Mouse (Mus musculus) embryo, embryonic 10.5 days (tissue): ENCODE results near the gene Tmem266.

Experiments
- DNase-seq: peaks from one replicate; pipeline ENCODE4 v3.0.0-alpha.2; 2015; ENCODE audit warnings: low spot score

Tmem266 gene

DNA sequence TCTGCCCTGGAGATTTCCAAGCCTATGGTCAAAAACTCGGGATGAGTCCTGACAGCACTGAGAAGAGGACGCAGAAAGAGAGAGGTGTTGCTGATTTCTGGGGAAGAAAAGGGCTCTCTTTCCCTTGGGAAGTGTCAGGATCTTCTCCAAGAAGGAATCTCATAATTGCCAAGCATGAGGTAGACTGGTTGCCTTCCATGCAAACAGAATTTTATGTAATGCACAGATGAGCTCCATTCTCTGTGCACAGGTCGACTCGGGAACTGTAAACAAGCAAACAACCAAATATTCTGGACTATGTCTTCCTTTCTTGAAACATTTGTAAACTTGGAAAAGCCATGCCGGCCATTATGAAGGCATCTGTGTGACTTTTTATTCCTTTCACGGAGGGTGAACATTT, 2.7 kb downstream of the Tmem266 start:
- DNase-seq = no peak

DNA sequence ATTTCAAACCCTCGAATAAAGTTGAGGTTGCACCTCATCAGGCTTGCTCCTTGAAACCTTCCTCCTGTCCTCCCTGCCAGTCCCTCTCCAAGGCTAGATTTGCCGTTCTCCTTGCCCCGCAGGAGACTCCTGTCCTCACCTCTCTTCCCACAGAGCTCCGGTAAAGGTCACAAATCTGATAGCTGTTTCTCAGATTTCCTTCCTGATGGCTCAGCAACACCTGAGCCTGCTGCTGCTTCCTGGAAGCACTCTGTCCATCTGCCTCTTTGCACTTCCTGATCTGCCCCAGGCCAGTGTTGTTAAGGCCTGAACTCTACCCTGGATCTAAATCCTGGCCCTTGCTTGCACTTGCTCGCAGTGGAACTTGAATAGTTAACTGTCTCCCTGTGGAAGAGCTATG, 5.8 kb downstream of the Tmem266 start:
- no peak for DNase-seq

DNA sequence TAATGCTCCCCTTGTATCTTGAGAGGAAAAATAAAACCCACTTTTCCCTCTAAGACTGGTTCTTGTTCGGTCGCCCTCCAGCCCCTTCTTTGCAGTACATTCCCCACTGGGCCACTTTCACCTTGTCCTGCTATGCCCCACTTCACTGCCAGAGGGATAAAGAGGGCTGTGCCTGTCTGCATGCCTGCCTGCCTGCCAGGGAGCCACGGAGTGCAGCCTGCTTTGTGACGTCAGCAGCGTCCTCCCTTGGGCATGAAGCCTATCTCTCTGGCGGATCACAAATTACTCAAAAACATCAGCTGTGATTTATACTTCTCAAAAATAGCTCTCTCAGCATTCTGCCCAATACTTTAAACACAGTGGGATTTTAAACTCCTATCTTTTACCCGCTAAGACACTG, 6.2 kb downstream of the Tmem266 start:
- no peak for DNase-seq

DNA sequence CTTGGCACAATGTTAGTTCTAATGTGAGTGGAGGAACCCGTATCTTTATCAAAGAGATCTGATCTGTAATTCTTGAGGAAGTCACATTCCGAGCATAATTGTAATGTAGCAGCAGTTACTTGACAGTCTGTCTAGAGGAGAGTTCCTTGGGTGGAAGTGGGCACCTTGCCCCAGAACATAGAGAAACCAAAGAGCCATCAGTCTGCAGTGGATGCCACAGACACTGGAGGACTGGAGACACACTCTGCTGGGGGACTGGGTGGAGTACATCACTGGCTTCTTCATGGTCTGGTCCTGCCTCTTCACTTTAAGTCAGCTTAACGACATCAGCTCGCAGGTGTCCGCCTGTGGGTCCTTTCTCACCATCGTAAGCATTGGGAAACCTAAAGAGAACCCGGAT, 17.5 kb downstream of the Tmem266 start:
- no peak for DNase-seq

DNA sequence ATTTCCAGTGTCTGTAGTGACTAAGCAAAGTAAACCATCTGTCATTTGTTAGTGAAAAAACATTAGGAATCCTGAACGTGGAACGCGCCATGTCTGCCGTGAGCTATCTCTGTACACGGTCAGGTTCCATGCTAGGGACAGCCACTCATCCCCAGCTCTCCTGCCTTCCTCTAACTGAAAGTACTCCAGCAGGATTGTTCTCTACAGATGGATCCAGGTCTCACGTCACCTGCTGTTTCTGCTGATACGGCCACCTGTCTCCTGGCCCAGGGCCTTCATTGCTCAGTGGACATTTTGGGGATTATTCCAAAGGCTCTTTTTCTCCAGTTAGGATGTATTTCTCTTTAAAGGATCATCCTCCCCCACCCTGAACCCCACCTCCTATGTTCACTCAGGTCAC, 18.6 kb downstream of the Tmem266 start:
- no peak for DNase-seq

DNA sequence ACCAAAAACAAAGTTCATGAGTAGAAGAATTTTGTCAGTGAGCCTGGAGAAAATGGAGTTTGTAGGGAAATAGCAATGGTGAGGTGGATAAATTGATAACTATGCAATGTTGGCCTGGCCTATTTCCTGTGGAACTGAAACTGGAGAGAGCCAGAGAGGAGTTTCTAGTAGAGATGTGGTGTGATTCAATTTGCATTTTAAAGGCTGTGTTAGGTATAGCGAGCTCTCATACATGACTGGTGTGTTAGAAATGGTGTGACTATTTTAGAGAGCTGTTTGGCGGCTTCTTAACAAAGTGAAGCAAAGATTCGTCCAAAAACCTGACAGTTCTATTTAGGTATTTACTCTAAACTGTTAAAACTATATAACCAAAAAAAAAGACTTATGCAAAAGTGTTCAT, 22.0 kb downstream of the Tmem266 start:
- no peak for DNase-seq

DNA sequence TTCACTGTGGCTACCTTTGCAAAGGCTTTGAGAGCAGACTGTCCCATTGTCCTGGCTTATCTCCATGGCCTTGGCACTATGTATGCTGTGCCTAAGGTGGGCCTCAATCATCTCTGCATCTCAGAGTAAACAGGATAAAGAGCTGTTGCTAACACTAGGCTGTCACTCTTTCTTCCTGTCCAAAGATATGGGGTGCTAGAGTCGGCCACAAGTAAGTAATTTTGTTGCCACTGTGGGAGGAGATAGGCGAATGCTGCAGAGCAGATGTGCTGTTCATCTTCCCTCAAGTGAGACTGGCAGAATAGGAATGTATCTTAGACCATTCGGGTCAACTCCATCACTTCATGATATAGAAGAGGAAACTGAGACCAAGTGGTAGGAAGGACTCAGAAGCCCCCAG, 28.0 kb downstream of the Tmem266 start:
- no peak for DNase-seq

DNA sequence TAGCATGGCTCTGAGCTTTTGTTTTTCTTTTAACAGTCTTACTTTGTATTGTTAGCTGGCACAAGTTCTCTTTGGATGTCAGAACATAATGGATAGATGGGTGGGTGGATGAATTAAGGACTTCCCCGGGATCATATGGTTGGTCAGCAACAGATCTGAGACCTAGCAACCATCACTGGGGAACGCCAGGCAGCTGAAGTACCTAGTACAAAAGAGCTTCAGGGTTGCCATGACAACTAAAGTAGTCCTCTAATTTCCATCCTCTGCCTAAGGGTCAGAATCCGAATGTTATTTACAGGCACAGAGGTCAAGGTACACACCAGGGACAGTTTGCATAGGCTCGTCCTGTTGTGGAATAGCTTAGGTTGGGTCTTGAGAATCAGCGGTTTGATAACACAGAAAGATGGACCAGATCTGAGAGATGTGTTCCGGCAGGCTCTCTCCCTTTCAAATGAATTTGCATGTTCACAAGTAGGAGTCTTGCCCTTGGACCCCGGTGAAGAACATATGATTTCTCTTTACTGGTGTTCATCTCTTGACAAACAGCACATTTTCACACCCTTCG, 28.6 kb downstream of the Tmem266 start:
- peak; percentile 82 for DNase-seq

DNA sequence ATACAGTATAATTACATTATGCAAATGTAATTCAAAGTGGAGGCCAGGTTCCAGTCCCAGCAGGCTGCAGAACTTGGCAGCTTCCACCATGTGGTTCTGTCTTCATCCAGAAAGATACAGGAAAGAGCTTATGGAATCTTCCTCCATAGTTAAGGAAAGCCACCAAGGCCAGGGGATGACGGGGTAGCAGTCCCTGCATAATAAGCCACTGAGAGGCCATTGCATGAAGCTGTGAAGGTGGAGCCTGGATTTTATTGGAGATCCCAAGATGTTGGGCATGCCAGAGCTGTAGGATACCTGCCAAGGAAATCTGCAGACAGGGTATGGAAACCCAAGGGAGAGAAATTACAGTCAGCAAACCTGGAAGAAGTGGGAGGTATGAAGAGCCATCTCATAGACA, 30.5 kb downstream of the Tmem266 start:
- no peak for DNase-seq

DNA sequence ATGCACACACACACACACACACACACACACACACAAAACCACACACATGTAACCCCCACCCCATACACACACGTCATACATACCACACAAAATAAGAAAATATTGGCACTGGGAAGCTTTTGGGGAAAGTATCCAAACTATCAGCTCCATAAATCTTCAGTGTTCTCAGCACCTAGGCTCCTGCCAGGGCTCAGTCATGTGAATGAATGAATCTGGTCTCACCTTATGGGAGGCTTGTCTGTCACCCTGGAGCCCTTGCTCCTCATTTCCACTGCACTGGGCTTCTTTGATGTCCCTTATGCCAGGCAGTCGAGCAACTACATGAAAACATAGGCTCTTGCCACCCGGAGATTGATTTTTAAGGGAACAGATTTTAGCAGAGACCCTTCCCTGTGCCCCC, 33.7 kb downstream of the Tmem266 start:
- DNase-seq = no peak

DNA sequence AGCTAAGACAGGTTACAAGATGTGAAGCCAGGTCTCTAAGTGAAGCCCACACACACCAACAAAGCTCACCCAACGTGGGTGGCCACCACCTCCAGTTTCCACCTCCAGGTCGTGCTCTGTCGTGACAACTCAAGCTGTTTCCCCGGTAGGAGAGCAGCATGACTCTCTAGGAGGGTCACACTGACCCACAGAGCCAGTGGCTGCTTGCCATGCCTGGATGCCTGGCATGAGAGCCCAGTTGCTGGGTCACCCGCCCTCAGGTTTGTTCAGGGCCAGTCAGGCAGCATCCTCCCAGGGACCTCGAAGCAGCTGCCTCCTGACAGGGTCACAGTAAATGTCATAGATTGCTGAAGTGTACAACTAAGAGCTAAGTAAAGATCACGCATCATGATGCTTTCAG, 34.1 kb downstream of the Tmem266 start:
- DNase-seq = no peak

DNA sequence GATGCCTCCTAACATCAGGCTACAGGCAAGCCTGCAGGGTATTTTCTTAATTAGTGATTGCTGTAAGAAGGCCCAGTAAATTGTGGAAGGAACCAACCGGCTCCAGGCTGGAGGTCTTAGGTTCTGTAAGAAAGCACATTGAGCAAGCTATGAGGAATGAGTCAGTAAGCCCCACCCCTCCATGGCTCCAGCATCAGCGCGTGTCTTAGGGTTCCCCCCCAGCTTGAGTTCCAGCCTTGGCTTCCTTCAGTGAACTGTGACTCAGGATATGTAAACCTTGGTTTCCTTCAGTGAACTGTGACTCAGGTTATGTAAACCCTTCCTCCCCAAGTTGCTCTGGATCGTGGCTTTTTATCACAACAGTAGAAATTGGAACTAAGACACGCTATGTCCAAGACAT, 35.3 kb downstream of the Tmem266 start:
- no peak for DNase-seq

DNA sequence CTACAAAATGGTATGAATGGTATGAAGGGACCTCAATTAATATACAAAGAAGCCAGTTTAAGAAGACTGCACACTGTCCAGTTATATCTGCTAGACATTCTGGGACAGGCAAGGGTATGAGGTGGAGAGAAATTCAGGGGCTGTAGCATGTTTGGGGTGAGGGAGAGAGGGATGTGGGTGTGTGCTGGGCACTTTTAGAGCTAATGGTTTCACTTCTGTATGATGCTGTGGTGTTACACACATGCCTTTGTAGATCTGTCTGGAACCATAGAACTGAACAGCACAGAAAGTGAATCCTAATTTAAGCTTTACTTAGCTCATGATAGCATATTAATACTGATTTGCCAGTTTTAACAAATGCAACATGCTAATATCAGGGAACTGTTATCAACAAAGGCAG, 37.0 kb downstream of the Tmem266 start:
- no peak for DNase-seq

DNA sequence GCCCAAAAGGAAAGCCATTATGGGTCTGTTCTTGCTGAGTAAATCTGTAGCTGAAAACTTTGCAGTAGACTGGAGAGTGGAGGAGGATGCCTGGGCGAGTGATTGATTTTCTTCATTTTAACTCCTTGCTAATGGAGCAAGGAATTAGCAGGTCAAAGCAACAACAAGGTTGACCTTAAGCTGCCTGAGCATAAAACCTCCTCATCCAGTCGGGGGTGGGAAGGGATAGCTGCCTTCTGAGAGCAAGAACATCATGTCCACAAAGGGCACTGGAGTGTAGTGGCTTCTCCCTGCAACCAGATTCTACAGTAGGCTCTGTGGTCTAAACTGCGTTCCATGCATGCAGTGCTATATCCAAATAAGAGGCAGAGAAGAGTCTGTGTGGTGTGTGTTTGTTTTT, 41.3 kb downstream of the Tmem266 start:
- DNase-seq = no peak

DNA sequence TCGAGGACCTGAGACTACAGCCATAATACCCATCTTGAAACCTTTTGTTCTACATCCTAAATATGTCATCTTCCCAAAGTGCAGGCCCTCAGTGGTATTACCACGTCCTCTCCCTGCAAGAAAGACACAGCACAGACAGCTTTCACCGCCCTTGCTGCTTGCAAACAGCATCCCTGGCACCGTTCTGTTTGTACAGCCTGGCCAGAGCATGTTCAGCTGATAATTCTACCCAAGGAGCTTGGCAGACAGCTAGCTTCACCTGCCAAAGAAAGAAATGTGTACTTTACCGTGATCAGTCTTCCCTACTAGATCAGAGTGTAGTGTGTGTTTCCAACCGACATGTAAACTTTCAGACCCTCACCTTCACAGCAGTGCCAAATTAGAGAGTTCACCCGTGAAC, 45.2 kb downstream of the Tmem266 start:
- no peak for DNase-seq

DNA sequence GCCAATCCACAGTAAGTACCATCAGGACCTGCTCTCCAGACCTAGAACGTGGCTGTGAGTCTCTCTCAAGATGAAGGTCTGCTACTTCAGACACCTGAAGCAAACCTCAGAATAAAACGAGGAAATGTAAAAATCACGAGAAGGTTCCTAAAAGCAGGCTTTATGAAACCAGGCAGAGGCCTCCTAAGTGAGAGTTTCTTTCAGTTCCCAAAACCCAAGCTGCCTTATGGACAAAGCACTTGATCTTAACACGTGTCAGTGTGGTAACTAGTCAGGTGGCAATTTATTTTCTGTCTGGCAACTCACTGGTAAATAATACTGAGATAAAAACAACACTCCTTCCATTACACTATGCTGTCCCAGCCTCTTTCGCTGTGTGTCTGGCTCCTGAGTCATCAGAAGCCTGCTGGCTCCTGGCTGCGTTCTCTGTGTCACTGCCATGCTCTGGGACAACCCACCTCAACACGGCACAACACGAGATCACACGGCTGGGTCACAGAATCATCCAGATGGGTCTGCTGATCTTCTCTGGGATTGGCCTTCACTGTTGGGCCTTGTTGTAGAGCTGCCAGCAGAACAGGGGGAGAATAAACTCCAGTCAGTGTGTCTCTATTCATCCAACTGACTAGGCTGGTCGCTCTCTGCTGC, 51.0 kb downstream of the Tmem266 start:
- DNase-seq = no peak

DNA sequence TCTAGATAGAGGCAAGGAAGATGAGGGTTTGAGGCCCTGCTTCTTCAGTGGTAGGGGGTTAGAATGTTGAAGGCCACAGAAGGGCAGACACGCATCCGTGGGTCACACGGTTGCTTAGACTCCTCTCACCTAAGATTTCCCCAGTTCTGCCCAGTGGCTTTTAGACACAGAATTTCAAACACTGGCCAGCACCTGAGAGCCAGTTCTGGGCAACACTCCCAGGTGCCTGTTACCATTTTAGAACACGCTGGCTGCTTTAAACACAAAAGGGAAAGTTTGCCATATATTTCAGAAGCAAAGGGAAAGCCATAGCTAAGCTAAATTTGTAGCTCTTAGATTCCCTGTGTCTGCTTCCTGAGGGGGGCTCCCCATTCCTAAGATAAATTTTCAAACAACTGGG, 54.7 kb downstream of the Tmem266 start:
- no peak for DNase-seq

DNA sequence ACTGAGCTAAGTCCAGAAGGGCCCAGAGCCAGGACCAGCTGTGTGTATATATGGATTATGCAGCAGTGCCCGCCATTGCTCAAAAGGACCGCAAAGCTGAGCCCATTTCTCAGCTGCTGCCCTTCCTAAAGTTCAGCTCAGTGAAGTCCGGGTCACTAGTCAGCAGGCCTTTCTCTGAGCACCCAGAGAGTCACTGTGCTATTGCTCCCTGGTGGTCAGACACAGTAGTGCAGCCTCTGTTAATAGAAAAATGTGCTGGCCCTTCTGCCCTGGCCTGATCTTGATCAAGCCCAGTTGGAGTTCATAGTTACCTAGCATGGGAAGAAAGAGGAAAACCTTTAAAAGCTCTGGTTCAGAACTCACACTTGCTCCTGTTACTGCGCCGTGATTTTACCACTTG, 55.7 kb downstream of the Tmem266 start:
- DNase-seq = peak; percentile 82

DNA sequence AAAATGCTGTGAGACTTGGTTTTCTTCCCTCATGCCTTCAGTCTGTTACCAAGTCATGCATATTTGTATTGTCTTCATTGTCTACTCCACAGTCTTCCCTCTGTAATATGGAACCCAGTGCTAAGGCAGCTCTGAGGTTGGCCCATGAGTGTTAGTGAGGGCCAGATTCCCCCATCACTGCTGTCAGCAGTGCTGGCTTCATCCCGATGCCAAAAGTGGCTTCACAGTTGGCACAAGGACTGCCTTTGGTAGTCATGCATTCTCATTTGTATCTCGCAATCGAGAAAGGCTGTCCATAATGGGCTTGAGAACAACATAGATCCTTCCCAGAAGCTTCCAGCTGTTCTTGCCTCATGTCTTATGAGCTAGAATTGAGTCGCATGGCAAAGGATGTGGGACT, 59.4 kb downstream of the Tmem266 start:
- no peak for DNase-seq

DNA sequence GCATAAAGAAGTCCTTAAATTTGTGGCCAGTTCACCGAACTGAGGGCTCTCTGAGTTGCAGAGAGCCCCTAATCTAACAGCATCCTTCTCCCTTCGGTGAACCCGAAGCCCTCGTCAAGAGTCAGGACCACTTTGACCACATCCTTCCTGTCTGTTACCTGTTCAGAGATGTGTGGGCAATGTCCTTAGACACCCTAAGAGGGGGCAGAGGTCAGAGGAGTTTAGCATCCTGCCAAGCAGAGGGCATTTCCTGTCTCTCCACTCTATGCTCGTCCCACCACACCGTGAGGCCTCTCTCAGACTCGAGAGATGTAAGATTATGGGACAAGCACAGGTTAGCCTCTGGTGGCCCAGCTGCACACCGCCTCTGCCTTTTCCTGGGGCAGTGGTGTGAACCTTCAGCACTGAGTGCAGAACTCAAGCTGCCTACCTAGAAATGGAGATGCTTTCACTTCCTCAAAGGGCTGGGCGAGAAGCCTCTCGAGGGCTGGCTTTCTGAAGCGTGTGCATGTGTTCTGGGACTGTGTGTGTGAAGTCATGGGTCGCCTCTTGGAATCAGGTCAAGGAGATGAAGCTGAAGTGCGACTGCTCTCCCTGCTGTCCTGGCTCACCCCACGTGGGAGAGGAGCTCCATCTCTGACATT, 61.3 kb downstream of the Tmem266 start:
- DNase-seq = no peak

DNA sequence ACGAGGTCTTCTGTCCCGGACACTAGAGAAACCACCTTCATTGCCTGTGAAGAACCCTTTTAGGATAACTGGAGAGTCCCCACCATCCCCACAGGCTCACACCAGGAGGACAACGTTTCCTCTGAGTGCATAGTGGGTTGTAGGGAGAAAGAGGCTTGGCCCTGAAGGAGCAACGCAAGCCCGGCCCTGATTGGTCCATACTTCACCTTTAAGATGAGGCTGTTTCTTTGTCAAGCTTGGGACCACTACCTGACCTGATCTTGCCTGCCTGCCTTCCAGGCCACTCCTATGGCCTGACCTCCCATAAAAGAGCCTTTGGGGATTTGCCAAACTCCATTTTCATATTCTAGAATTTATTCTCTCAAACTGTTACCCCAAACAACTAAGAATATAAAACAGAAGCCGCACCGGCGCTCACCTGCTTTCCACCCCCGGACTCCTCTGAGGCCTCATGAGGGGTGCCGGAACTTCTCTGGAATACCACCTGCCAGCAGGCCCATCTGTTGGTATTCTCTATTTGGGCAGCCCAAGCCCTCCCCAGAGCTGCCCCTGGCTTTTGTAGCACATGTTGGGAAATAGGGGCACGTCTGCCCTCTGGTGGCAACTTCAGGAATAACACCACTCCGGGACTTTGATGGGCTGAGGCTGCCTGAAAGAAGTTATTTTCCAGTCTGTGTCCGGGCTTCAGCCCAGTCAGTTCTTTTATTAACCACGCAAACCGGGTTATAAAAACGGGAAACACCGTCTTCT, 65.4 kb downstream of the Tmem266 start:
- DNase-seq = peak; percentile 89

DNA sequence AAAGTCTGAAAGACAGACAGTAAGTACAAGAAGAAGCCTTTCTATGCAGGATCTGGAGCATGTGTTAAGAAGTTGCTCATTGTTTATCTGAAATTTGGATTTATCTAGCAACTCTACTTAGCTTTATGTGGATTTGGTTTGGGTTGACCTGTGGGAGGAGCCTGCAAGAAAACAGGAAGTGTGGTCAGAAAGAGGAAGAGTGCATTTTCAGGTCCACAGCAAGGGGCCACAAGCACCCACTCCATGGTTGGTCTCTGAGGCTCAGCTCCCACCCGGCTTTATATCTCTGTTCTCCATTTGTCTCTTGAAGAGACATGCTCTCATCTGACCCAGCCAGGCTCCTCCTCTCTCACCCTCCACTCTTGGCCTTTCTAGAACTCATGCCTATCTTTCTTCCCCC, 68.9 kb downstream of the Tmem266 start:
- DNase-seq = no peak

DNA sequence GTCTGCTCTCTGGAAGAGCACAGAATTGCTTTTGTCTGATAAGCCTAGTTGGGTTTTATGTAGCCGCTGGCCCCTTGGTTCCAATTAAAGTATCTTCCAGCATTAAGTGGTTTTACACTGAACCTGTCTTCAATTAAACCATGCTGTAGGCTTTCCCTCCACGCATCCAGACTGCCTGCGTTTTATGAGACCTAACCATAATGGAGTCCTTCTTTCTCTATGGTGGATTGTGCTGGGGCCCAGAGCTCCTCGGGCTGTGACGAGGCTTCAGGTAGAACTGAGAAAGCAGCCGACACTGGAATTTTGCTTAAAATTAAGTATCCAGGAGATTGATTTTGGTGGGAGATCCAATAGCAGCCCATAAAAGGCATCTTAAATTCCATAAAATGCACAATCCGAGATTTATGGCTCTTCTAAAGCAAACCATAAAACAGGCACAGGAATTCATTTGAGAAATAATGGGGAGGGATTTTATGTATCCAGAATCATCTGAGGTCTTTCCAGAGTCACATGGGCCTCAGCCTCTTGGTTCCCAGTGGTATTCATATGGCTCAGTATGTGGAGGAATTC, 72.4 kb downstream of the Tmem266 start:
- no peak for DNase-seq
